Mouse (Mus musculus) liver, embryonic 14.5 days (tissue): ENCODE data around the gene Hipk1.

Source experiments
- CTCF ChIP-seq: IDR thresholded peaks from 2 replicates; pipeline ENCODE4 v1.5.1; 2016; ENCODE audit warnings: antibody characterized with exemption, low read depth, control low read depth
- EP300 ChIP-seq: IDR thresholded peaks from 2 replicates; pipeline ENCODE4 v1.6.1; 2016; ENCODE audit warnings: antibody characterized with exemption, low read depth

- no peak for TF ChIP-seq CTCF
- no peak for TF ChIP-seq EP300
Observed at GRCm38 (mm10) chr3:103743208-103743607, 48.2 kb downstream of the Hipk1 start.
